Mouse (Mus musculus): ENCODE measurements around the gene Sdsl.

Sdsl gene

DNA sequence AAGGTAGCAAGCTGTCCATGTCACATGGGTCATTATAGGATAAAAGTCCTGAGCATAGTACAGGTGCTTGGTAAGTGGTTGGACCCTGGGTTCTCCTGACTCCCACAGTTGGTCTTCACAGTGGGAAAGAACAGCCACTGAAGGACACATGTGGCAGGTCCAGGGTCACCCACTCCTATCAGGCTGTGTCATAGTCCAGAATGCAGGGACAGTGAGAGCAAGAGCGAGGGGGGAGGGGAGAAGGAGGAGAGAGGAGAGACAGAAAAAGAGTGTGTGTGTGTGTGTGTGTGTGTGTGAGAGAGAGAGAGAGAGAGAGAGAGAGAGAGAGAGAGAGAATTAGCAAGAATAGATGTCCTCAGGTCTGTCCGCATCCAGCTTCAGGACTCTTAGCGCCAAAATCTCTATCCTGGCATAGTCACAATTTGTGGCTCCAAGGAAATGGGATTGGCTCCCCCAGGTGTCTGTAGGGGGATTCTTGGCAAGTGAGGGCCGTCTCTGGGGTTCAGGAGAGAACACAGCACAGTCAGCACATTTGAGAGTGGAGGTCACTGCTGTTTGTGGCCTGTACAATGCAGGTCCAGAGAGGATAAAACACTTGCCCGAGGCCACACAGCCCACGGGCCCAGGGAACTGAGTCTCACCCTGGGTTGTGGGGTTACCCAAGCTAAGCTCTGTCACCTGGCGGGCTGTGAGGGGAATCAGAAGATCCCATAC, 15.6 kb downstream of the Sdsl start:
- no peak for DNase-seq (ENCODE audit: extremely low read depth, low read depth, low spot score)

DNA sequence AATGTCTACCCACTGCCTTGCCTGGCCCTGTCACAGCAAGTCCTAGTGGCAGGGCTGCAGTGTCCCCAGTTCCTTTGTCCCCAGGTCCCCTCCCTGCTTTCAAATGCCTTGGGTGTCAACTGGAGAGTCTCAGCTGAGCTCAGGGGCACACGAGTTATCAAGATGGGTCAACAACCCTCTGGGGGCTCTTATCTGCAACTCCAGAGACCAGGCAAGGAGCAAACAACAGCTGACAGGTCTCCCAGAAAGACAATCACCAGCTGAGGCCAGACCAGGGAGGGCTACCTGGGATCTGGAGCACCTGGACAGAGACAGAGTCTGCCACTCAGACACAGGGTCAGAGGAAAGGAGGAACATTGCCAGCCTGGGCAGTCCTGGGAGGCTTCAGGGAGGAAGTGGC, 16.4 kb downstream of the Sdsl start:
- no peak for DNase-seq (ENCODE audit: extremely low read depth, low read depth, low spot score)

DNA sequence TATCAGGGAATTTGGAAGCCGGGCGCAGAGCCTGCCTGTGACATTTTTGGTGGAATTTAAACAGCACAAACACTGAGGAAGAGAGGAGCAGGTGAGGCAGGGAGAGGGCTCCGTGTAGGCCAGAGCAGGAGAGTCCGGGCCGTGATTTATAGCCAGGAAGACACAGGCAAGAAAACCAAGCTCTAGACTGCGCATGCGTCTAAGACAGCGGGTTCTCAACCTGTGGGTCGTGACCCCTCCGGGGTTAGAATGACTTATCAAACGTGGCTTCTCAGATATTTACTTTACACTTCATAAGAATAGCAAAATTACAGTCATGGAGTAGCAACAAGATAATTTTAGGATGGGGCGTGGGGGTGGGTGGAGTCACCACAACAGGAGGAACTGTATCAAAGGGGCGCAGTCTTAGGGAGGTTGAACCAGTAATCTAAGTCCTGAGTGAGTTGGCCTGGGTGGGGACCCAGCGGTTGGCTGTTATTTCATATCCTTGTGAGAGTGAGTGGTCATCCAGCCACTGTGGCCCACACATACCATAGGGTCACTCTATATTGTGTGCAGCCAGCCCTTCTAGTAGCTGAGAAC, 17.8 kb downstream of the Sdsl start:
- DNase-seq (ENCODE audit: extremely low read depth, low read depth, low spot score) = no peak

DNA sequence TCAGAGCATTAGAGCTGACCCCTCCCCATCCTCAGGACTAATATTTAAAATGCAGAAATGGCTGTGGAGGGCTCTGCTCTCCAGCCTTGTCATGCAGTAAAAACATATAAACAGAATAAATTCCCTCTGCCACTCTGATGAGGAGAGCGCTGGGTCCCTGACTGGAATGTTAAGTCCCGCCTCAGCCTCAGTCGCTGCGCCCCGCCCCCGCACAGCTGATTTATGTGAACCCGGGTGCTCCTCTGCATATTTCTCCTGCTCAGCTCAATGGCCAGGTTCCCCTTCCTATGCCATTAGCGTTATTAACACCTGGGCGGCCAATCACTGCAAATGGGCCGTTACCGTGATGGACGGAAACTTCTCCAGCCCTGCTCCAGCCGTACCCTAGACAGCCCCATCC, 25.3 kb downstream of the Sdsl start:
- no peak for DNase-seq (ENCODE audit: extremely low read depth, low read depth, low spot score)

DNA sequence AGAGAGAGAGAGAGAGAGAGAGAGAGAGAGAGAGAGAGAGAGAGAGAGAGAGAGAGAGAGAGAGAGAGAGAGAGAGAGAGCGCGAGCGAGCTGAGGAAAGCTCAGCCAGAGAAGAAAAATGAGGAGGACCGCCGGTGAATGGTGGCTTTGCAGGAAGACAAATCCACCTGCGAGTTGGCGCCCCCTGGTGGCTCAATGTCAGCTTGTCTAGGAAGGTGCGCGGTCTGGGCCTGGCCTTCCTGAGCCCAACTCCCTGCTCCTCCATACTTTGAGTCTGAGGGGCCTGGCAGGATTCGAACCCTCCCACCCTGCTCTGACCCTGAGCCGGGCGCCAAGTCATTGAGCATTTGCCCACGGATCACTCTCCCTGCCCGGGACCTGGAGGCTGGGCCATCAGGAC, 31.9 kb downstream of the Sdsl start:
- DNase-seq (ENCODE audit: extremely low read depth, low read depth, low spot score) = no peak

DNA sequence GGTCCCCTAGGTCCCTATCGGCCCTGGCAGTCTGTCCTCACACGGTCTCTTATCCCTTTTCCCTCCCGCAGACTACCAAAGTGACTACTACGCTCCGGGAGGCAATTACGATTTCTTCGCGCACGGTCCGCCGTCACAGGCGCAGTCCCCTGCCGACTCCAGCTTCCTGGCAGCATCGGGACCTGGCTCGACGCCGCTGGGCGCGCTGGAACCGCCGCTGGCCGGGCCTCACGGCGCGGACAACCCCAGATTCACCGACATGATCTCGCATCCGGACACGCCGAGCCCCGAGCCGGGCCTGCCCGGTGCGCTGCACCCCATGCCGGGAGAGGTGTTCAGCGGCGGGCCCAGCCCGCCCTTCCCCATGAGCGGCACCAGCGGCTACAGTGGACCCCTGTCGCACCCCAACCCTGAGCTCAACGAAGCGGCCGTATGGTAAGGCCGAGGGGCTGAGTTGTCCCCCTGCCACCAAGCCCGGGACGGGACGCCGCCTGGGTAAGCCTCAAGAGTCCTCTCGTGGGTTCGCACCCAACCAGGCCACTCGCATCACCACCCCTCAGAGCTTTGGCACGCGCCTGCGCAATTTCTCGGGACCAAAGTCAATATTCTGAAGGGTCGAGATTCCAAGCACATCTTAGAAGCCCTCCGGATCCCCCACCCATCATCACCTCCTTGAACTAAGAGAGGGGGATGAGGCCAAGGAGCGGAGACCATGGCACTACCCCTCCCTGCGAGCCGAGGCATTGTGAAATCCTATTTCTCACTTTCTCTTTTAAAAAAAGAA, 32.5 kb downstream of the Sdsl start:
- DNase-seq (ENCODE audit: extremely low read depth, low read depth, low spot score) = no peak

DNA sequence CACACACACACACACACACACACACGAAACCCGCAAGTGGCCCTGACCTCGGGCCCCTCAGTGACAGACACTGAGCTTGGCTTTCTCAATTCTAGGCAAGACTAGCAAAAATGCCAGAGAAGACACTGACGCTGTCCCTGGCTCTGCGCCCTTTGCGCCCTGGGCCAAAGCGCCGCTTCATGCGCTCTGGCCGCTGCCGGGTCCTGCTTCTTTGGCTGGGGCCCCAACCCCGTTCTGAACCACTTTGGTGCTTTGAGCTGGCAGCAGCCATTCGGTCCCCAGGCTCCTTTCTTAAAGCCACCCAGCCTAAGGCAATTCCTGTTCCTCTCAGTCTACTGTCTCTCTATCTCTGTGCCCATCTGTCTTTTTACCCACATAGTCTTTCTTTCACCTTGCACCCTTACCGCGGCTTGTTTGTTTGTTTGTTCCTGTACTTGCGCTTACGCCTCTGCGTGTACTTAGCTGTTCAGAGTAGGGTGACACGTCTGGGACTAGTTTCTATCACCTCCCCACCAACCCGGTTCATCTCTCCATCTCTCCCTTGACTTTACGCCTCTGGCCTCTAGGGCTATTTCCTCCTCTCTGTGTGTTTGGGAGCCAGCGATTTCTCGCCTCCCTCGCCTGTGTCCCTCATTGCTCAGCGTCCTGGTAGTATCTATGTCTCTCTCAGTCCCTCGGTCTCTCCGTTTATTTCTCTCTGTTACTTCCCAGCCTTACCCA, 33.5 kb downstream of the Sdsl start:
- DNase-seq (ENCODE audit: extremely low read depth, low read depth, low spot score) = no peak

DNA sequence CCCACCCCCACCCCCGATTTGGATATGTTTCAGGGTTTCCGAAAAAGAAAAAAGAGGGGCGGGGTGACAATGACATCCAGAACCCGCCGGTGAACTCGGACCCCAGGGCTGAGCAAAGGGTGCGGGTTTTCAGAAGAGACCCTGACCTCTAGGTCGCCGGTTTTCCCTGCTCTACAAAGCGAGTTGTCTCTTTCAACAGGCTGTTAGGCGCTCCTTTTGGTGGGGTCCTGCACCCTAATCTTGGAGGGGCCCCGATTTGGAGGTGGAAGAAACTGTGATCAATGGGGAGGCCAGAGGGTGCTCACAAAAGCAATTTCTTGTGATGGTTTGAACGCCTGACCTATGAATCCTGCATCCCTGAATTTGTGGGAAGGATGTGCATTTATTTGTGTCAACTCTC, 34.1 kb downstream of the Sdsl start:
- DNase-seq (ENCODE audit: extremely low read depth, low read depth, low spot score) = no peak

DNA sequence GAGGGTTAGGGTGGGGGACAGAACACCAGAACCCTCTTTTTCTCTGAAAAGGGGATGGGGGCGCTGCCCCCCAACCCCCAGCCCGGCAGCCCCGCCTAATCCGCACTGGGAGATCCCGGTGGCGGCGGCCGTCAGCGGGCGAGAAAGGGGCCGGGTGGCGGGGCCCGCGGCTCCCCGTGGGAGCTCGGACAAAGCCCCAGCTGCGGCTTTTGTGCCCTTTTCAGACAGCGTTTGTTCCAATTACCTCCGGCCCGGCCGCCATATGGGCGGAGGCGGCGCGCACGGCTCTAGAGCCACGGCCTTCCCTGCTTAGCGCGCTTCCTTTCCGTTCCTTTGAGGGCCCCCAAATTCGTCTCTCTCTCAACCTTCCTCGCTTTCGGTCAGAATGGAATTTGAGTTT, 34.6 kb downstream of the Sdsl start:
- no peak for DNase-seq (ENCODE audit: extremely low read depth, low read depth, low spot score)

DNA sequence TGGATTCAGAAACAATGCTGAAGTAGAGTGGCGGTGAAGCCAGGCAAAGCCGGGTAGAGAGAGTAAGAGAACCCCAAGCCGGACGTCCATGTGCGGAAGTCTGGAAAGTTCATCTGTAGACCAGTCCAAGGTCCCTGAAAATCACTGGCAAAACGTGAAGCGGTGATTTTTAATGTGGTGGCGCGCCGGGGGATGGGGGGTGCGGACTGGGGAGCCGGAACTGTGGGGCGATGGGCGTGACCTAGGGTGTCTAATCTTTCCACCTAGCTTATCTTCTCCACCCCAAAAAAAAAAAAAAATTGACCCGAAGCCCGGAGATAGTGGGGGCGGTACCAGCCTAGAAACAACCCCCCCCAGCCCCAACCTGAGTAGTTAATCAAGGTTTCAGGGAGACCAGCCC, 35.1 kb downstream of the Sdsl start:
- DNase-seq (ENCODE audit: extremely low read depth, low read depth, low spot score) = no peak

DNA sequence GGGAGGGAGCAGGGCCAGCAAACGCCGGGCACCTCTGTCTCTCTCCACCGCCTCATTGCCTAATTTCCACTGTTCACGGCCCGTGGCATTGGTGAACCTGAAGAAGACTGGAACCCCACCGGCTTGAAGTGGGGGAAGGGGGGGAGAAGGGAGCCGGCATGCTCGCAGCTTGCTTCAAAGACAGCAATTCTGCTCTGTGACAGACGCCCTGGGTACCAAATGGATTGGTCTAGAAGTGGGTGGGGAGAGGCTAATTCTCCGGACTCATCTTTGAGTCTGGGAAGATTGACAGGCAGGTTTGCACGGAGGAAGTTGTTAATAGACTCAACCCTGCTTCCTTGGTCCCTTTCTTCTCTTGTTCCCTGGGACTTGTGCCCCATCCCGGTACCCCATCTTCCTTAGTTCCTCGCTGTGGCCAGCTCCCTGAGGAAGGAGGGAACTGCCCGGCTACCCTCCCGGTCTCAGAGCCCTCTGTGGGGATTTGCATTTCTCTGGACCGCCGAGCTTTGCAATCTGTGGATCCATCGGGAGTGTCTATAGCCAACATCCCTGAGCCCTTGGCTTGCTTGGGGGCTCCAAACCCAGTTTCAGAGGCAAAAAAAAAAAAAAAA, 35.6 kb downstream of the Sdsl start:
- no peak for DNase-seq (ENCODE audit: extremely low read depth, low read depth, low spot score)

DNA sequence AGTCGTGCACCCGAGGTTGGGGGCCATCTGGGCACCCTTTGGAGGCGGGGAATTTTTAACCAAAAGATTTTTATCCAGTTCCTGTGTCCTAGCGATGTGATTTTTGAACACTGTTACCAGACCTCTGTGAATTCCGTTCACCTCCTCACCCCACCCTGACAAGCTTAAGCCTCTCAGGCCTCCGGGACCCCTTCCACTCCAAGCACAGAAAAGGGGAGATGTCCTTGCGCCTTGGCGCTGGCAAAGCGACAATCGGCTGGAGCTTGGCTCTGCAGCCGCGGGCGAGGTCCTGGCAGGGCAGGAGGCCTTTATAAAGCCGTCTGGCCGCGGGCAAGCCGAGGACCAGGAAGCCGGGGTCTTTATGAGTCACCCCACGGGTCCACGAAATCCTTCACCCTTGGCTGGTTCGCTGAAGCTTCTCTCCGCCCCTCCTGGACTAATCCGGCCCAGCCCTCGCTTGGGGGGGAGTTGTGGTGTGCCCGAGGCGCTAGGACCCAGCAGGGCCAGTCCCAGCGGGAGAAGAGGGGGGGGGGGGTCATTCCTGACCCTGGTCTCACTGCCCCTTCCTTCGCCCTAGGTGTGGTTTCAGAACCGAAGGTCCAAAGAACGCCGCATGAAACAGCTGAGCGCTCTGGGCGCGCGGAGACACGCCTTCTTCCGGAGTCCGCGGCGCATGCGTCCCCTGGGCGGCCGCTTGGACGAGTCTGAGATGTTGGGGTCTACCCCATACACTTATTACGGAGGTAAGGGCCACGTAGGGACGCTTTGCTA, 36.7 kb downstream of the Sdsl start:
- no peak for DNase-seq (ENCODE audit: extremely low read depth, low read depth, low spot score)

DNA sequence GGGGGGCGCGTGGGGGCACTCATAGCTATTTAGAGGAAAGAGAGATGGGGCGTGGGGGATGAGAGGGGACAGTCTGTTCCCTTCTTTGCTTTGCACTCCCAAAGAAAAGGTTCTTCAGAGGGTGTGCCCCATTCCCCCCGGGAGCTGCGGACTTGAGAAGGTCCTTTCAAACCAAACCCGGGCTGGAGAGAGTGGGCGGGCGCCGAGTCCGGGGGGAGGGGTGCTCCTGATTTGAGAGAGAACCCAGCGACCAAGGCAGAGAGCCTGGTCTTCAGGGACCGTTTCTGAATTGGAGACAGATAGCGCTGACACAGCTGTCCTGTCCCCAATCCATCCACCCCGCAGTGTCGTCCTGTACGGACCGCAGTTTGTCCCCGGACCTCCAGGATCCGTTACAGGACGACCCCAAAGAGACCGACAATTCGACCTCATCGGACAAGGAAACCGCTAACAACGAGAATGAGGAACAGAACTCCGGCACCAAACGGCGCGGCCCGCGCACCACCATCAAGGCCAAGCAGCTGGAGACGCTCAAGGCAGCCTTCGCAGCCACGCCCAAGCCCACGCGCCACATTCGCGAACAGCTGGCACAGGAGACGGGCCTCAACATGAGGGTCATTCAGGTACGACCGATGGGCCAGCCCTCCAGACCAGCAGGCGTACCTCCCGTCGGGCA, 37.5 kb downstream of the Sdsl start:
- no peak for DNase-seq (ENCODE audit: extremely low read depth, low read depth, low spot score)

DNA sequence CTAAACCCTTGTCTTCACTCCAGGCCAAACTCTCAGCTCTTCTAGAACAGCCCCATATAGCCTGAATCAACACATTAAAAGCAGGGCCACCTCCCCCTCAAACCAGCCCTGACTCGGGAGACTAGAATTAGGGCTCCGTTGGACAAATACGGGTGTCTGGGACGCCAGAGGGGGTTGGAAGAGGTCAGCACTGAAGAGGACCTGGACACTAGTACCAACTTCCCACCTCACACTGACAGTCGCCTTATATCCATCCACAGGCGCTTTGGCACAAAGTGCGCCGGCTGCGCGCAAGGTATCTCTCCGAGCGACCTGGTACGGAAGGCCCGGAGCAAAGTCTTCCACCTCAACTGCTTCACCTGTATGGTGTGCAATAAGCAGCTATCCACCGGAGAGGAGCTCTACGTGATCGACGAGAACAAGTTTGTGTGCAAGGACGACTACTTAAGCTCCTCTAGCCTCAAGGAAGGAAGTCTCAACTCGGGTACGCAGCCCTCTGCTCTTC, 38.3 kb downstream of the Sdsl start:
- no peak for DNase-seq (ENCODE audit: extremely low read depth, low read depth, low spot score)

DNA sequence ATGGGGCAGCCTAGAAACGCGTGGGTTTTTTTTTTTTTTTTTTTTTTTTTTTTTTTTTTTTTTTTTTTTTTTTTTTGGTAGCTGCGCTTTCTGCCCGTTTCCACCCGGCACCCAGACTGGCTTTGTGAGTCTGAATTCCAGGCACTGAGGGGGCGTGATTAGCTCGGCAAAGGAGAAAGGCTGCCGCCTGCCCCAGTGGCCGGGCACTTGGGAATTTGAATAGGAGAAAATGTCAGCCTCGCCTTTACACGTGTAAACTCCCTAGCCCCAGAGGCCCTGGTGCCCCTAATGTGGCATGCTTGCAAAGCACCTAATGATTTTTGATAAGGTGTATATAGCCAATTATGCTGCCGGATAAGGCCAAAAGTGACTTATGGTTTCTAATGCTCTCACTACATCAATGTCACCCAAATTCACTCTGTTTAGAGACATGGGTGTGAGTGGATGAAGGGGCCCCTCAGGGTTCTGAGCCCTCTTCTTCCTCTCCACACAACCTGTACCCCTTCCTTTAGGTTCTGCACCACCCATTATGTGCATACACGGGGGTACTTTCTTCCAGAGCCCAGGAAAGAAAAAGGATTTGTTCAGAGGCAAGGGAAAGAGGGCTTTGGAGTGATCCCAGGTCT, 39.4 kb downstream of the Sdsl start:
- DNase-seq (ENCODE audit: extremely low read depth, low read depth, low spot score) = no peak

DNA sequence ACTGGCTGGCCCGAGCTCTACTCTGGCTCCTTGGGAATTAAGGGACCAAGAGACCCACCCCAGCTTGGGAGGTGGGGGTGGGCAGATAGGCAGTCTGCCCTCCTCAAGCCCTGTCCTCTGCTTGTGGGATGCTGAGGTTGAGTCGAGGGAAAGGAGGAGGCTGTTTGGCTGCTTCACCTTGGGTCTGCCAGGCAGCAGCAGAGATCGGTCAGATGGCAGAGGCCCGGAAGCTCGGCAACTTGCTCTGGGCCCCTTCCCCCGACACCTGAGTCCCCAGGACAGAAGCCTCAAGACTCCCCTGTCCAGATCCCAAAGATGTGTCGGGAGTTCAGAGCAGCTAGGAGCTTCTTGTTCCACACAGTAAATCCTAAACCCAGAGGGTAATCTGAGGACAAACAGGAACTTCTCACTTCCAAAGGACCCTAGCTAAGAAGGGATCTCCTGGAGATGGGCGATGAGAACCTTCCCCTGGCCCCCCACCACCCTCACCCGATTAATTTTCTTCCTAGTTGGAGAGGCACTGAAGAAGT, 40.1 kb downstream of the Sdsl start:
- DNase-seq (ENCODE audit: extremely low read depth, low read depth, low spot score) = no peak

DNA sequence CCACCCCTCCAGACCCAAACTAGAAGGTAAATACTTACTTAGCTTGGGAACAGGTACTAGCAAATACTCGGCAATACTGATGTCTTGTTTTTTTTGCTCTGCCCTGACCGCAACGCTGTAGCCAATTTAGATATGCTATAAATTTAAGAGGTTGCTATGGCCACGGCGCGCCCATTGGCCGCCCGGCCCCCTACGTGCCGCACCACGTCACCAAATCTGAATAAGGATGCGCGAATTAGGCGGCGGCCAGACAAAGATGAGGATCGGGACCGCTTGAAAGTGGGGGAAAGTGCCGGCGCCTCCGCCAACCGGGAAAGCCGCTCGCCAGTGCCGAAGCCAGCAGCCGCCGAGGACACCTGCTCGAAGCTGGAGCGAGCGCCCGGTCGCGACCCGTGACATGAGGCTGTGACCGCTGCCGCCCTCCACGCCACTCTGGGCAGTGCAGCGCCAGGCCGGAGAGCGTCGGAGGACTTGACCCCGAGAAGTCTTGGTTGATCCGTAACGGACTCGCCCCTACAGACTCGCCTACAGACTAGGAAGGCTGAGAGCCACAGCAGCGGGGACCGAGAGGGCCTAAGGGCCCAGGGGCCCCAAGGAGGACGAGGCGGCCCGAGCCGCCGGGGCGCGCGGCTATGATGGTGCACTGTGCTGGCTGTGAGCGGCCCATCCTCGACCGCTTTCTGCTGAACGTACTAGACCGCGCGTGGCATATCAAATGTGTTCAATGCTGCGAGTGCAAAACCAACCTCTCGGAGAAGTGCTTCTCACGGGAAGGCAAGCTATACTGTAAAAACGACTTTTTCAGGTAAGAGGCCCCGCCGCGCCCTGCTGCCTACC, 40.7 kb downstream of the Sdsl start, which contains the start of gene Lhx5:
Gene Lhx5 (plus strand): TSS at position 51 of the 837 bp plus-strand sequence.
- DNase-seq (ENCODE audit: extremely low read depth, low read depth, low spot score) = no peak

DNA sequence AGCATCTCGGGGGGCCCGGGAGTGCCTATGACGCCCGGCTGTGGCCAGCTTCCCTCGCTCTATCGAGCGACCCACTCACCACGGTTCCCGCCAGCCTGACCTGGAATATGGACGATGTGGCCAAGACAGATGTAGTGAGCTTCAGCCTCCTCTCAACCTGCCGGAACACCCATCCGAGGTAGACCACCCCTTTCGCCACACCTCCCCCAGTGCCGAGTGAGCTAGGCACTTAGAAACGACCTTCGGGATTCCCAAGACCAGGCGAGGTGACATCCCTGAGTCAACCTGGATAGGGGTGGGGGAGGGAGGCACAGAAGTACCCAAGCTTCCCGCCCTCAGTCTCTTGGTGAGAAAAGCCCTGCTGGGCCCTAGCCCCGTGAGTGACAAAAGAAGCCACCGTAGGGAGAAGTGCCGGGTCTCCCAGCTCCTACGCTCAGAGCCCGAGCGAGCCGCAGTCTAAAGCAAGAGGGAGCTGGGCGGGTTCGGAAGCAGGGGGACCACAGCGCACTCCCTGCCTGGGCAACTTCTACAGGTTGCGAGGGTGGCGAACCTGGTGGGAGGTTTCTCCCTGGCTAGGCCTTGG, 41.5 kb downstream of the Sdsl start:
- DNase-seq (ENCODE audit: extremely low read depth, low read depth, low spot score) = no peak

All from fat pad, adult 2 months (tissue).